Mouse (Mus musculus): ENCODE data around the gene Tmem222.

DNA sequence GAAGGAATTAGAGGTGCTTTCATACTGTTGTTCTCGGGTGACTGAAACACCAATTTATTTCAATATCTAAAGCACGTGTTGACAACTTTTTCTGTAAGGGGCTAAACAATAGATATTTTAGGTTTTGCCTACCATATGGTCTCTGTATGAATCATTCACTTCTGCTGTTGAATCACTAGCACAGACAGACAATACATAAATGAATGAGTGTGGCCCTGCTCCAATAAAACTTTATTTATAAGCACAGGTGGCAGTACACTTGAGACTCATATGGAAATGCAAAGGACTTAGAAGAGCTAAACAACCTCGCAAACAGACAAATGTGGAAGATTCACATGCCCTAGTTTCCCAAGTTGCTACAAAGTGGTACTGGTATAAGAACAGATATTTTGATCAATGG, 42.1 kb upstream of the Tmem222 start:
- TF ChIP-seq CTCF (conservative IDR thresholded peaks at IDR 0.05; ENCODE audit: insufficient read depth, insufficient read length, low read depth, low read length) (no peak), POLR2A (IDR thresholded peaks at IDR 0.05; ENCODE audit: low read depth, low read length) (no peak)
